Mouse (Mus musculus): Measurements from ENCODE around the gene 2010111I01Rik. TPM values are rescaled to one million over a fixed set of nuclear protein-coding genes. Genes with fewer than 3 reads are reported as not detected.

The 2010111I01Rik gene
- total and polyA plus RNA-seq, 3 experiments = 13.3 to 19.8 (median 14.4) TPM

GRCm38 (mm10) chr13:63138376-63139048 is 173.8 kb downstream of the 2010111I01Rik start:
- Histone ChIP-seq H3K79me2 (replicated peaks; ENCODE audit: control insufficient read depth, extremely low read depth, insufficient read depth, poor library complexity, severe bottlenecking) (no peaks in the 10 kb centered on the region), H3K27me3 (replicated peaks) (no peaks in the 10 kb centered on the region), H3K4me2 (ENCODE audit: insufficient read depth, low read depth, poor library complexity, severe bottlenecking) (no peak overlapping the region), H3K9me3 (replicated peaks; ENCODE audit: low read length) (no peaks in the 10 kb centered on the region), H3K9ac (ENCODE audit: insufficient read depth, low read depth) (no peak overlapping the region), H3K36me3 (replicated peaks in 1 of 2; ENCODE audit: control insufficient read depth in 1 of 2, insufficient read depth in 1 of 2, low read length in 1 of 2) (no peaks in the 10 kb centered on the region), H3K4me3 (replicated peaks in 1 of 3; ENCODE audit: low read depth in 2 of 3, low read length in 2 of 3, poor library complexity in 1 of 3) (no peak overlapping the region), H3K4me1 (ENCODE audit: control insufficient read depth in 1 of 2, insufficient read depth in 2 of 2) (no peaks in the 10 kb centered on the region; a peak in 1 of 4 replicates), H3K27ac (ENCODE audit: insufficient read depth, low read depth) (no peak overlapping the region)
- DNase-seq (ENCODE audit: extremely low read depth) = no peak
- dilution Hi-C loops (cut with MboI; ENCODE audit: extremely low pct_ligation_motif_present, extremely low pct_unique_long_range_greater_than_20kb, low sequenced_read_pairs) (no loop called here), in situ Hi-C loops (cut with MboI; ENCODE audit: low pct_ligation_motif_present, low pct_unique_long_range_greater_than_20kb, low sequenced_read_pairs) (loop anchor here (5.0 kb wide), 1 partner anchor 189 kb away; no protein-coding TSS in a partner anchor)
- no peak for TF ChIP-seq EP300 (IDR thresholded peaks at IDR 0.05; ENCODE audit: low read length)
- TF ChIP-seq POLR2AphosphoS2 (IDR thresholded peaks at IDR 0.05; ENCODE audit: low read depth, low read length) = no peak
- TF ChIP-seq ETS1 (conservative IDR thresholded peaks at IDR 0.05; ENCODE audit: low read depth, low read length) = no peak
- TF ChIP-seq USF2 (conservative IDR thresholded peaks at IDR 0.05; ENCODE audit: low read depth, low read length) = no peak
- TF ChIP-seq SMC3 (IDR thresholded peaks at IDR 0.05; ENCODE audit: low read depth, low read length) = no peak
- TF ChIP-seq UBTF (IDR thresholded peaks at IDR 0.05; ENCODE audit: low read depth, low read length) = no peak
- TF ChIP-seq HCFC1 (IDR thresholded peaks at IDR 0.05; ENCODE audit: low read depth, low read length) = no peak
- no peak for TF ChIP-seq POLR2A (IDR thresholded peaks at IDR 0.05; ENCODE audit: low read depth, low read length)
- no peak for TF ChIP-seq BHLHE40 (IDR thresholded peaks at IDR 0.05; ENCODE audit: low read depth, low read length)
- TF ChIP-seq CTCF (conservative IDR thresholded peaks at IDR 0.05 in 1 of 2, IDR thresholded peaks at IDR 0.05 in 1 of 2; ENCODE audit: low read depth in 2 of 2, low read length in 2 of 2) = no peak
- no peak for TF ChIP-seq NELFE (IDR thresholded peaks at IDR 0.05; ENCODE audit: low read depth, low read length)
- no peak for TF ChIP-seq E2F4 (IDR thresholded peaks at IDR 0.05; ENCODE audit: insufficient replicate concordance, low read depth, low read length)
- TF ChIP-seq TCF12 (IDR thresholded peaks at IDR 0.05; ENCODE audit: low read depth, low read length) = no peak
- TF ChIP-seq KAT2A (IDR thresholded peaks at IDR 0.05; ENCODE audit: insufficient replicate concordance, low read length) = no peak
- no peak for TF ChIP-seq ZMIZ1 (IDR thresholded peaks at IDR 0.05; ENCODE audit: low read depth, low read length)
- TF ChIP-seq ELF1 (IDR thresholded peaks at IDR 0.05; ENCODE audit: low read depth, low read length) = no peak
- no peak for TF ChIP-seq MAZ (IDR thresholded peaks at IDR 0.05; ENCODE audit: low read depth, low read length)
- no peak for TF ChIP-seq GABPA (IDR thresholded peaks at IDR 0.05; ENCODE audit: insufficient replicate concordance, low read depth, low read length)
- TF ChIP-seq ZKSCAN1 (IDR thresholded peaks at IDR 0.05; ENCODE audit: borderline replicate concordance, low read depth, low read length) = no peak

GRCm38 (mm10) chr13:63139463-63140226 is 175.0 kb downstream of the 2010111I01Rik start:
- no peak for TF ChIP-seq RAD21 (IDR thresholded peaks at IDR 0.05; ENCODE audit: low read depth, low read length)
- no peak for TF ChIP-seq KAT2A (IDR thresholded peaks at IDR 0.05; ENCODE audit: insufficient replicate concordance, low read length)
- TF ChIP-seq GABPA (IDR thresholded peaks at IDR 0.05; ENCODE audit: insufficient replicate concordance, low read depth, low read length) = no peak
- no peak for TF ChIP-seq CHD2 (IDR thresholded peaks at IDR 0.05; ENCODE audit: low read length)
- no peak for TF ChIP-seq JUND (conservative IDR thresholded peaks at IDR 0.05; ENCODE audit: low read depth, low read length)
- no peak for TF ChIP-seq CTCF (conservative IDR thresholded peaks at IDR 0.05 in 1 of 2, IDR thresholded peaks at IDR 0.05 in 1 of 2; ENCODE audit: low read depth in 2 of 2, low read length in 2 of 2)
- TF ChIP-seq HCFC1 (IDR thresholded peaks at IDR 0.05; ENCODE audit: low read depth, low read length) = no peak
- TF ChIP-seq EP300 (IDR thresholded peaks at IDR 0.05; ENCODE audit: low read length) = no peak
- TF ChIP-seq MAFK (IDR thresholded peaks at IDR 0.05; ENCODE audit: insufficient replicate concordance, low read length) = no peak
- no peak for TF ChIP-seq ZNF384 (IDR thresholded peaks at IDR 0.05; ENCODE audit: low read depth, low read length)
- no peak for TF ChIP-seq UBTF (IDR thresholded peaks at IDR 0.05; ENCODE audit: low read depth, low read length)
- no peak for TF ChIP-seq USF2 (conservative IDR thresholded peaks at IDR 0.05; ENCODE audit: low read depth, low read length)
- no peak for TF ChIP-seq TBP (conservative IDR thresholded peaks at IDR 0.05; ENCODE audit: low read depth, low read length)
- no peak for TF ChIP-seq JUN (IDR thresholded peaks at IDR 0.05; ENCODE audit: insufficient read depth, low read depth, low read length)
- no peak for TF ChIP-seq NELFE (IDR thresholded peaks at IDR 0.05; ENCODE audit: low read depth, low read length)
- TF ChIP-seq E2F4 (IDR thresholded peaks at IDR 0.05; ENCODE audit: insufficient replicate concordance, low read depth, low read length) = no peak
- TF ChIP-seq IRF4 (IDR thresholded peaks at IDR 0.05; ENCODE audit: low read depth, low read length) = no peak
- TF ChIP-seq USF1 (IDR thresholded peaks at IDR 0.05; ENCODE audit: low read depth, low read length) = no peak

More at GRCm38 (mm10) chr13:63139463-63140226, 175.0 kb downstream of the 2010111I01Rik start:
- H3K4me3 ChIP-seq (replicated peaks in 1 of 3; ENCODE audit: low read depth in 2 of 3, low read length in 2 of 3, poor library complexity in 1 of 3) = no peak overlapping the region
- H3K4me1 ChIP-seq (ENCODE audit: control insufficient read depth in 1 of 2, insufficient read depth in 2 of 2) = no peaks in the 10 kb centered on the region; a peak in 1 of 4 replicates
- dilution Hi-C loops (cut with MboI; ENCODE audit: extremely low pct_ligation_motif_present, extremely low pct_unique_long_range_greater_than_20kb, low sequenced_read_pairs) (no loop called here), in situ Hi-C loops (cut with MboI; ENCODE audit: low pct_ligation_motif_present, low pct_unique_long_range_greater_than_20kb, low sequenced_read_pairs) (loop anchor here (5.0 kb wide), 1 partner anchor 188 kb away; no protein-coding TSS in a partner anchor)
- DNase-seq (ENCODE audit: extremely low read depth) = no peak
- no peaks in the 10 kb centered on the region for H3K79me2 ChIP-seq (replicated peaks; ENCODE audit: control insufficient read depth, extremely low read depth, insufficient read depth, poor library complexity, severe bottlenecking)
- H3K9me3 ChIP-seq (replicated peaks; ENCODE audit: low read length) = no peaks in the 10 kb centered on the region
- no peaks in the 10 kb centered on the region for H3K36me3 ChIP-seq (replicated peaks in 1 of 2; ENCODE audit: control insufficient read depth in 1 of 2, insufficient read depth in 1 of 2, low read length in 1 of 2)
- no peaks in the 10 kb centered on the region for H3K27me3 ChIP-seq (replicated peaks)
- H3K27ac ChIP-seq (ENCODE audit: insufficient read depth, low read depth) = no peak overlapping the region
- H3K9ac ChIP-seq (ENCODE audit: insufficient read depth, low read depth) = no peak overlapping the region
- H3K4me2 ChIP-seq (ENCODE audit: insufficient read depth, low read depth, poor library complexity, severe bottlenecking) = no peak overlapping the region

Data from CH12.LX (cell line).